Mouse (Mus musculus) testis, adult 2 months (tissue): Measurements from ENCODE around the gene Slc1a5.

Experiments used
- CTCF ChIP-seq: fragments of 200-500 bp; IDR thresholded peaks from 2 replicates; pipeline ENCODE4 v1.5.1; 2012; ENCODE audit warnings: low read depth, mild to moderate bottlenecking, inconsistent platforms, low read length, moderate library complexity; ENCODE audit not compliant: control insufficient read depth, insufficient read depth, insufficient replicate concordance
- POLR2A ChIP-seq: fragments of 200-500 bp; IDR thresholded peaks from 2 replicates; pipeline ENCODE4 v1.6.1; 2012; ENCODE audit warnings: low read depth, mild to moderate bottlenecking, inconsistent platforms, low read length, moderate library complexity; ENCODE audit not compliant: control insufficient read depth

DNA sequence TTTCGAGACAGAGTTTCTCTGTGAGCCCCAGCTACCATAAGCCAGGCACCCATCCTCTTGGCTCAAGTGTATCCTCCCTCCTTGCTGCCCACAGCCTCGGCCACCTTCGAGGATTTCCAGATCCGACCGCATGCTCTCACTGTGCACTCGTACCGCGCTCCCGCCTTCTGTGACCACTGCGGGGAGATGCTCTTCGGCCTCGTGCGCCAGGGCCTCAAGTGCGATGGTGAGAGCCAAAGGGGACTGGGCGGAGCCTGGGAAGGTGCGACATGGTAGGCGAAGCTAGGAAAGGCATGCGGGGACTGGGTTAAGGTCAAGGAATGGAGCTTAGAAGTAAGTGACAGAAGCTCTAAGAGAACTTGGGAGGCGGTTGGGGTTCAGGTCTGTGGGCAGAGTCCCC lies 66.4 kb downstream of the Slc1a5 start:
- TF ChIP-seq CTCF (no peak), POLR2A (no peak)
